Mouse (Mus musculus) heart, adult 18-20 months (tissue): ENCODE results near the gene Ggact. TPM values are rescaled to one million over a fixed set of nuclear protein-coding genes. Genes with fewer than 3 reads are reported as not detected.

Experiments used
- total RNA-seq, 2 experiments: library from RNA; stranded (reverse); gene quantifications; 2 replicates each; pipeline ENCODE4 v1.2.3; 2021

Ggact gene
- total RNA-seq, 2 experiments from 2014 or later = 24.9 to 25.7 TPM

Other genes starting within 250 kb of the Ggact start
- 10 to 100 TPM; 10.2 TPM for gene Tmtc4, start 70.3 kb upstream of the Ggact start, total RNA-seq